Mouse (Mus musculus) natural killer cell, adult 2 months (primary cell): ENCODE results near the gene L2hgdh.

Experiments used
- DNase-seq, 2 experiments: peaks; one replicate each; pipeline ENCODE4 v3.0.0; 2022; ENCODE audit warnings: low spot score in 2 of 2

Gene L2hgdh

GRCm38 (mm10) chr12:69724711-69725460 is at the start of gene L2hgdh, which contains the start of gene Atp5s:
TSS of gene L2hgdh (minus strand) at chr12:69724873.
TSS of gene Atp5s (plus strand) at chr12:69724950.
- DNase-seq, result peak; percentile 94

GRCm38 (mm10) chr12:69768841-69769240 is 44.2 kb upstream of the L2hgdh start:
- no peak for DNase-seq

GRCm38 (mm10) chr12:69767476-69768258 is 43.0 kb upstream of the L2hgdh start:
- no peak for DNase-seq

GRCm38 (mm10) chr12:69766185-69766904 is 41.7 kb upstream of the L2hgdh start:
- peak in 1 of 2 experiments; percentile 46 for DNase-seq

GRCm38 (mm10) chr12:69765543-69765942 is 40.9 kb upstream of the L2hgdh start:
- DNase-seq, result no peak

- no peak for DNase-seq
Observed at GRCm38 (mm10) chr12:69761603-69762002, 36.9 kb upstream of the L2hgdh start.

GRCm38 (mm10) chr12:69760743-69761406 is 36.2 kb upstream of the L2hgdh start:
- DNase-seq, result no peak

- DNase-seq, result no peak
Observed at GRCm38 (mm10) chr12:69760014-69760413, 35.3 kb upstream of the L2hgdh start.

- no peak for DNase-seq
Observed at GRCm38 (mm10) chr12:69759267-69759885, 34.7 kb upstream of the L2hgdh start.

GRCm38 (mm10) chr12:69758221-69759185 is 33.8 kb upstream of the L2hgdh start:
- no peak for DNase-seq

GRCm38 (mm10) chr12:69757418-69758141 is 32.9 kb upstream of the L2hgdh start:
- peak; percentile 52 to 68 for DNase-seq

- no peak for DNase-seq
Observed at GRCm38 (mm10) chr12:69756015-69756414, 31.3 kb upstream of the L2hgdh start.

- DNase-seq, result no peak
Observed at GRCm38 (mm10) chr12:69753936-69754335, 29.3 kb upstream of the L2hgdh start.

GRCm38 (mm10) chr12:69751864-69752341 is 27.2 kb upstream of the L2hgdh start:
- no peak for DNase-seq

GRCm38 (mm10) chr12:69744138-69744537 is 19.5 kb upstream of the L2hgdh start:
- no peak for DNase-seq

GRCm38 (mm10) chr12:69741965-69742364 is 17.3 kb upstream of the L2hgdh start:
- DNase-seq, result no peak

- DNase-seq, result no peak
Observed at GRCm38 (mm10) chr12:69733923-69734322, 9.2 kb upstream of the L2hgdh start.

GRCm38 (mm10) chr12:69733518-69733917 is 8.8 kb upstream of the L2hgdh start:
- no peak for DNase-seq

GRCm38 (mm10) chr12:69732221-69732620 is 7.5 kb upstream of the L2hgdh start:
- no peak for DNase-seq
